Mouse (Mus musculus): ENCODE data around the gene Lpp.

The Lpp gene

DNA sequence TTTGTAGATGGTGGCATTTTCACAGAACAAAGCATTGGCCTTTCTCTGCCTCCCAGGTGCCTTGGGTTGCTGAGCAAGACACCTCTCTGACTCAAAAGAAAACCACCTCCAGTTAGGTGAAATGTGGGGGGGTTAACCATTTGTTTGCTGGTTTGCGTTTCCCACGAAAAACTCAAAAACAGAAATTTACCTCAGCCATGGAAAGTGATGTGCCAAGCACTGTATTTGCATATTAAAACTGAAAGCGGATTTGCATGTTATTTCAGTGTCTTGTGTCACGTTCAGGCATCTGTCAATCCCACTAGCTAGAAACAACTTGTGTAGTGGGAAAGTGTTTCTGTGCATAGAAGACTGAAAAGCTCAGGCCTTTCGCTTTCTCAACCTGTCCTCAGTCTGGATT is 443.2 kb downstream of the Lpp start:
- no peak for DNase-seq (ENCODE audit: extremely low spot score, low read depth, low spot score)

DNA sequence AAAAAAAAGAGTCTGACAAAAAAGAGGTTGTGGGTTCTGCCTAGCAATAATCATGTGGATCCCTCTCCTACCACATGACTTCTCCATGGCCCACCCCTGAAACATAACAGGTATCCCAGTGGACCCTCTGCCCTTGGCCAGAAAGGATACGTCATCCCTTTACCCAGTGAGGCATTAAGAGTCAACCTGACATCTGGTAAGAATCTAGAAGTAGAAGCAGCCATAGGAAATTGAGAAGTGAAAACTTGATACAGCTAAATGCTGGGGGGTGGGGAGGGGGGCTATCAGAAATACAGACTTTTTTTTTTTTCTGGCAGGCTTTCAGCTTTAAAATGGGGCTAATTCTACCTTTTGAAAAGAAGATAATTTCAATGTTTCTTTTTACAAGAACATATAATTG is 445.7 kb downstream of the Lpp start:
- no peak for DNase-seq (ENCODE audit: extremely low spot score, low read depth, low spot score)

DNA sequence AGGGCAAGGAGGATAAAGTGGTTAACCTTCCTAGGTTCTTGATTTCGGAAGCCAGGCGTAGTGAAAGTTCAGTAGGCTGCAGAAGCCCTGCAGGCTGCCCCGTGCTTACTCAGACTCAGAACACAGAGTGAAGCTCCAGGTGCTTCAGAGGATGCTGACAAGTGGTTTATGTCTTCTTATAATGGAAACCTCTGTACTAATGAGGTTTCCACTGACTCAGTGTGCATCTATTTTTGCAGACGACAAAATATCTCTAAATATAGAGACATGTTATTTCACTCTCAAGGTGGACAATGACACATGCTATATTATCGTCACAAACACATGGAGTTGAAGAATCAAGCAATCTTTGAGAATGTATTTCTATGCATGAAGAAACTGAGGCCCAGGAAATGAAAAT is 446.8 kb downstream of the Lpp start:
- no peak for DNase-seq (ENCODE audit: extremely low spot score, low read depth, low spot score)

DNA sequence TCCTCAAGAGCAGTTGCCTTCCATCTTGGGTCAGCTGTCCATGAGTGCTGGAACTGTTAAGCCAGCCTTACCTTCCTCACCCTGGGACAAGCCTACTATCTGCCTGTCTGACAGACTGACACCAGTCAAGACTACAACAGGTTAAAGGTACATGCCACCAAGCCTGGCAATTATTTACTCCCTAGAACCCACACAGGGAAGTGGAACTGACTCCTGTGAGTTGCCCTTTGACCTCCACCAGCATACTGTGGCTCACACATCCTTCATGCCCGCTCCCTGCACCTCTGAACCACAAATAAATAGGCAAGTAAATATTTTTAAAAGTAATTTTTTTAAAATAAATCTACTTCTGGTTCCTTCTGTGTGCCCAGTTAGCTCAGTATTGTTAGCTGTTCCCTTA is 452.8 kb downstream of the Lpp start:
- no peak for DNase-seq (ENCODE audit: extremely low spot score, low read depth, low spot score)

DNA sequence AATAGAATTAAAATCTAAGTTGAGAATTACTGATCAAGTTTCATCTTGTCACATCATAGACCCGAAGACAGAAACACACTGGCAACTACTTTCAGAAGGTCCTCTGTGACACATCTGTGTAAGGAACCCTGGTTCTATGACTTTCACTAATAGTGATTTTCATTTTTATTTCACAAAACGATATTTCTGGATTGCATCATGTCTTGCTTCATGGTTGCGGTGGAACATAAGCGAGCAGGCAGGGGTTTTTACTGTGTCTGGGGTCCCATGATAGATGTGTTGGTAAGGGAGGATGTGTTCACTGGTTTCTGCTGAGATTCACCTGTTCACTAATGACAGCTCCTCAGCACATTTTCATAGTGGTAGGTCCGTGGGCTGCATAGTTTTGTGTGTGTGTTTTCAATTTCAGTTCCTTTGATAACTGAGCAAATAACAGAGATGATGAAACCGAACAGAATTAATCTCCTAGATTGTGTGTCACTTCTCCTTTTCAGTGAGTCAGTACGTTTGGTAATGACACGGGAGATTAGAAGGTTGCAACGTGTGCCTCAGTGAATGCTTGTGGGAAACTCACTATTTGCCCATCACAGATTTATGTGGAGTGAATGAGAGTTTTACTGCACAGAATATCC is 466.3 kb downstream of the Lpp start:
- no peak for DNase-seq (ENCODE audit: extremely low spot score, low read depth, low spot score)

DNA sequence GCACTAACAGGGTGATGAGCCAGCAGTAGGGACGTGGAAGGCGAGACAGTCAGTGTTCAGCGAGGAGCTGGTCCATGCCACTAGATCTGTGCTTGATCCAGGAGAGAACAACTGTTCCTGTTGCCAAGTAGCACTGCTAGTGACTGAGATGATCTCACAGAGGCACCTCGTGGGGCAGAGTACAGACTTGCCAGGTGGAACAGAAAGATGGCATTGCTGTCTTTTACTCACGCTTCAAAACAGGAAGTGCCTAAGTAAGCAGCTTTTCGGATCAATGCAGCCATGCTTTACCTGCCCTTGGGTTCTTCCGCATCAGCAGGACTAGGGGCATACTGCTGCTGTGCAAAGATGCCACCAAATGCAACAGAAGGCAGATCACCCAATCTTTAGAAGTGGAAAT is 467.1 kb downstream of the Lpp start:
- DNase-seq (ENCODE audit: extremely low spot score, low read depth, low spot score), result no peak

DNA sequence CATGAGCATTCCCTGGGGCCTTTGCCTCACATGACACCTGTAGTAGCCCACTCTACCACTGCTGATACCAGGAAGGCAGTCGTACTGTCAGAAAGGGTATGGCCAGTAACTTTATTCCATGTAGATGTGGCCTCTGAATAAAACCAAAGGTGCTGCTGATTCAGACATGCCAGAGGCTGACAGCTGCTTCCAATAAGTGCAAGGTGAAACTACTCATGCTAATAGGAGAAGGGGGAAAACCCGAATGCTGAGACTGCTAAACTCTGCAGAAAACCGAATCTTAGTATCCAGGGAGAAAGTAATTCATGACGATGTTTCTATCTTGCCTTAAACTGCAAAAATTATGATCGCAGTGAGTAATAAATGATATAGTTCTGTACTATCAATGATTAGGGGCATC is 468.1 kb downstream of the Lpp start:
- DNase-seq (ENCODE audit: extremely low spot score, low read depth, low spot score), result no peak

DNA sequence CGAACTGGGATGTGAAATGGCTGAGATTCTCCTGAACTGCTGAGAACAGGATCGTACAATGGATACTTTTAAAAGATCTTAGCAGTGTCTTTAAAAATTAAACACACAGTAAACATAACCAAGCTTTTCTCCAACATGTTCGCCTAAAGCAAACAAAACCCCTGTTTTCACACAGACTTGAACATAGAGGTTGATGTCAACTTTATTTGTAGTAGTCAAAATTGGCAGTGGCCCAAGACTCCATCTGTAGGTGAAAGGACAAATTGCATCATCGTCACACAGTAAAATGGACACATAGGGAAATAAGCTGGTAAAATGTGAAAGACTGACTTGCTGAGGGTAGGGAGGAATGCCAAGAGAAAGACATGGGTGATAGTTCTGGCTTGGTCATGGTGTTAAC is 480.9 kb downstream of the Lpp start:
- no peak for DNase-seq (ENCODE audit: extremely low spot score, low read depth, low spot score)

DNA sequence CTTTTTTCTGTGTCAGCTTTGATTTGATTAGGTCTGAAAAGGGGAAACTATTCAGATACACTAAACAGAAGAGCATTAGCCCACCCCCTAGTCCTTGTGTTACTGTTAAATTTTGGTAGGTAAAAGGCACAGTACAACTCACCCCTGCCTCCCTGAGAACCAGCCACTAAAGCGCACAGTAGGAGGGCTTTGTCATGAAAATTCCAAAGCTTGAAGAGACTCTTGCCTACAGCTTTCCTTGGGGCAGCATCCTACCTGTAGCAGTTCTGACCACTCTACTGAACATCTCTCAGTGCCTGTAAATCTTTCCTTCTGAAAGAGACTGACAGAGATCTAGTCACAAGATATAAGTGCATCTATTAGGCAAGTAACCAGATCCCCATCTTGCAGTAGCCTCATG is 482.4 kb downstream of the Lpp start:
- DNase-seq (ENCODE audit: extremely low spot score, low read depth, low spot score), result no peak

DNA sequence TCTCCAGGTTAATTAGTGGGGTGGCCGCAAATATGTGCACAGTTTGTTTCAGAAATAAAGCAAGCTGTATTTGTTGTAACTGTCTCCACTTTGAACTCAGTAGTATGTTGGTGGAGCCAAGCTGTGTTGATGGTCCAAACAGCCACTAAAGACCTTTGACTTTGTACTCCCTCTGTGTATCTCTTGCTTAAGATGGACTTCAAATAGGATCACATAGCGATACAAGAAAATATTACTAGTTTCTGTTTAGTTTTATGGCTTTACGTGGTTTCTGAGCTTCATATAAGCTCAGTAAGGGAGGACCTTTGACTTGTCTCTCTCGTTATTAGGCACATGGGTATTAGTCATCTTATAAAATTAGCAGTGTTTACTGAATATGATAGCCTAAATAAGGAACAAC is 485.7 kb downstream of the Lpp start:
- no peak for DNase-seq (ENCODE audit: extremely low spot score, low read depth, low spot score)

DNA sequence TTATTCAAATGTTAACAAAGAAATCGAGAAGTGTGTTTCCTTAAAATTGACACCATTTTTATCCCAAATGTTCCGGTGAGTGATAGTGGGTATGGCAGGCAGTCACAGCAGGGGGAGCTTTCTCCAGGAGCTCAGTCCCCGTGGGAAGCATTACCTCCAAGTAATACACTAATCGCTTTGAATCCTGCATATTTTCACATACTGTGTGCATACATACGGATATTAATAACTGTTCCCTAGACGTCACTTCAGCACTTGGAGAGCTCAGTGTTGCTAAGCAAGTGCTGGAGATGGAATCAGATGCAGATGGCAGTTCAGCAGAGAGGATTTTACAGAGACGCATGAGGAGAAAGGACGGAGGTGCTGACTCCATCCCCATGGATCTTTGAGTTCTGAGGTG is 487.4 kb downstream of the Lpp start:
- DNase-seq (ENCODE audit: extremely low spot score, low read depth, low spot score), result no peak

DNA sequence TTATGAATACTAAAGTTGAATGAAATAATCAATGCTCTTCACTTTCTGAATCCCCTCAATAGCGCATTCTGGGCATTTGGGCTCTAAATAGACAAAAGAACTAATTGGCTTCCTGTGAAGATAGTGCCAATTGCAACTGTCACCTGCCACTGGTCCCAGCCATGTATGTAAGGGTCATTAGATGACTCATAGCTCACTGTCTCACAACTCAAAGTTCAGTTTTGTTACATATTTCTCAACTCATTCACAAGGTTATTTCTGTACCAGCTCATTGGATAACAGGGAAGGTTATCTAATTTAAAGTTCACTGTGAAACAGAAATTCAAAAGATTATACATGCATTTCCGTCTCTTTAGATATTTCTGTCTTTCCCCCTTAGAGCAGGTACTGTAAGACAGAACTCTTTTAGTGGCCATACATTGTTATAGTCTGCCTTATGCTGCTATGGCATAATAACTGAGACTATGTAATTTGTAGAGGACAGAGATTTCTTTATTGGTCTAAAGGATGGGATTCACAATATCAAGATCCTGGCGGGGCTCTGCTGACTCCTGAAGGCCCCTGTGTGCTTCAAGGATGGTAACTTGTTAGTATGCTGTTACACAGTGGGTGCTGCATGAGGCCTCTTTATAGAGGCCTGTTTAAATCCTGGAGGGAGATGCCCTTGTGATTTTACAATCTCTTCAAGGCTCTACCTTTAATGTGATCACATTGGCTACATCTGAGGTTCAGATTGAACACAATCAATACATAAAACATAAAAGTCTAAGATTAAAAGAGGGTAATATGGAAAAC is 488.9 kb downstream of the Lpp start:
- no peak for DNase-seq (ENCODE audit: extremely low spot score, low read depth, low spot score)

DNA sequence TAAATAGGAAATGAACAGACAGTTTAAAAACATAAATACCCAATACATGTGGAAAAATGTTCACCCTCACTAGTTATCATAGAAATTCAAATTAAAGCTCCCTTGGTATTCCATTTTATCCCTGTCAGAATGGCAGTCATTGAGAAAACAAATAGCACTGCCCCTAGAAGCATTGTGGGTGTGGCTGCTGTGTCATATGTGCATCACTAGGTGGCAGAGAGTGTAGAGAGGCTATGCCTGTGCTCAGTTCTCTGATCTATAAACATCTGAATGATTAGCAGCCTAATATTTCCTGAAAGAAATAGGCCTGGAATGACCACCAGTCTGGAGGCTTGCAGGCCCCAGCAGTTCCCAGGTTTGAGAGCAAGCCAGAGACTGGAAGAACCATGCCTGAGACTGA is 490.7 kb downstream of the Lpp start:
- DNase-seq (ENCODE audit: extremely low spot score, low read depth, low spot score), result no peak

DNA sequence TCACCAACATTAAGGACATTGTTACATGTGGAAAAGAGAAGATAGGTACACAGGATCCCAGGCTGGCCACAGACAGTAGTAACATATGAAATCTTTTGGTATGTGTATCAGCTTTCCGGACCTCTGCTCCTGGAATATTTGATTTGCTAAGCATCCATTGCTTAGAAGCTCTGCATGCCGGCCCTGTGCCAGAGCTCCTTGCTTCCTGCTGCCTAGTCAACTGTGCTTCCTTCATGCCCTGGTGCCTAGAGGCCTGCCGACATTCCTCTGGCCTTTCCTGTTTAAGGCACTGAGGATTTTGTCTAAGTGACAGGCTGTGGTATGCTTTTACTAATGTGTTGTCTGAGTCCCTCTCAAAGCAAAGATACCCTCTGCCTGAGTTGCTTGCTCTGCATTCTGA is 493.0 kb downstream of the Lpp start:
- DNase-seq (ENCODE audit: extremely low spot score, low read depth, low spot score), result no peak

DNA sequence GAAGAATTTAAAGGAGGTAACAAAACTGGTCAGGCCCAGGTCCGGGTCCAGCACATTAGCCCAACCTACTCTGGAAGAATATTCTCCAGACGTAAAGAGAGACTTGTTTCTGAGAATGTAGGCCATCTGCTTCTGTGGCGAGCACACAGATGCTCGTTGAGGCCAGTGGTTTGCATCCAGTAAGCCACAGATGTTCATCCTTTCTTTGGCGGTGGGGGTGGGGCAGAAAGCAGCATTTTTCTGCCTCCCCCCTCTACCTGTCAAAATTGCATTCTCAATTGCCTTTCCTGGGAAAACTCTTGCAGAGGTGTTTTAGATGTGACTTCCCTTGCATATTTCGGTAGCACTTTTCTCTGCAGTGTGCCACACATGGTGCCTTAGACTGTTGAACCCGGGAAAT is 493.6 kb downstream of the Lpp start:
- no peak for DNase-seq (ENCODE audit: extremely low spot score, low read depth, low spot score)

DNA sequence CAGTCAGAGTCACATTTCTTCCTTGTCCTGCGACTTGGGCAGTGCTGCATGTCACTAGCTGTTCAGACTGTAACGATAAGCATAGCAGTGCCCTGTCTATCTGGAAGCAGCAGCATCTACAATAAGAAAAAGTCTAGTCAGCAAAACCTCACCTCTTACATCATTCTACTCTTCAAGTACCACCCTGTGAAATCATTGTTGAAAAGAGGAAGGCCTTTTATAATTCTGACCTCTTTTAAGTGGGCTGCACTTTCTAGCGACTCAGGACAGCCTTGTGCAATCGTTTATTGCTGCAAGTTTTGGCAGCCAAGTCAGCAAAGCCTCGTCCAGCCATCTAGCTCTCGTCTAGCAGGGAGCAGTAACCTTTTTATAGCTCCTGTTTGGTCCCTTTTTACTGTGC is 498.1 kb downstream of the Lpp start:
- DNase-seq (ENCODE audit: extremely low spot score, low read depth, low spot score), result no peak

DNA sequence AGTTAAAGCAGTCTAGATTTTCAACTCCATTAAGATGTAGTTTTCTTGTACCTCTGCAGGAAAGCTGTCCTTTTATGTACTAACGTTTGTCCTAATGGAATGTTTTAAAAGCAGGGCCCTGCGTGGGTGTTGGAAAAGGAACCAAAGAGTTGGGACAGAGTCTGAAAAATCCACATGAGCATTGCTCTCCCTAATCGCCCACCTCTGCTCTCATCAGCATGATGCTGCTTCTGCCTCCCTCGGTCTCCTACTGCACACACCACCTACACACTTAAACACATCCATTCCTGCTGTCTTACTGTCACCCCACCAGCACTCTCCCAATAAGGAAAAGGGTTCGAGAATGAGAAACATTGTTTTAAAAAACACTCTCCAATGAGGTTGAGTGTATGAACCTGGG is 501.9 kb downstream of the Lpp start:
- no peak for DNase-seq (ENCODE audit: extremely low spot score, low read depth, low spot score)

DNA sequence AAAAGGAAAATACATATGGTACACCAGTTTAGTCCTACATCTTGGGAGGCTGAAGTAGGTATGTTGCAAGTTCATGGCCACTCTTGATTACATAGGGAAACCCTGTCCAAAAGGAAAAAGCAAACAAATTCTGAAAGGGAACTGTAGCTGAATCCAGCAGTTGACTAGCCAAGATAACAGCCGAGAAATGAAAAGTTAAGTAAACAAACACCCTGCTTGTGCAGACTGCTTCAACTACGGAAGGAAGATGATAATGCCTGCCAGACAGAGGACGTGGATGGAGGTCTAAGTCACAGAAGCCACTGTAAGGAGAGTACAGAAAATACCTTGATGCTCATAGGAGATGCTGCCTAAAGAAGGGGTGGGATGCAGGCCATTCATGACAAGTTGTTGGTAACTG is 504.3 kb downstream of the Lpp start:
- no peak for DNase-seq (ENCODE audit: extremely low spot score, low read depth, low spot score)

DNA sequence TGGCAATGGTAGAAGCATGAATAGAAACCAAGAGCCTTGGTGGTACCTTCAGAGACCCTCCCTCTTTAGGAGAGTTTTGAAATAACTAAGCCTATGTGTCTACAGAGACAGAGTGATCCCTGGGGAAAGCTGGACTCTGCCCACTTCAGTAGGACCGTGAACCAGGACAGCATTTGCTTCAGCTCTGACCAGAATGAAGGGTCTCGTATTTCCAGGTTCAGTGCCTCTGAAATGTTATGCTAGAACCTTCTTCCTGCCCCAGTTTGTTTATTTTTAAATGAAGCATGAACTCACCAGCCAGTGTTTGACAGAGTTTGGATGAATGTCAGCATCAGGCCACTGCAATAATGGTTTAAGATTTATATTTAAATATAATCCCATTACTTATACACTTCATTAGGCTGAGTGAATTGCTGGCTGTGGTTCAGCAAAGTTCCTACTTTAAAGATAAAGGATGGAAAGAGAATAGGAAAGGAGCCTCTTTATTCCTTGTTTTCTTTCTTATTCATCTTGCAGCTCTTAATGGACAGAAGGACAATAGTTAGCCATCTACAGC is 507.0 kb downstream of the Lpp start:
- no peak for DNase-seq (ENCODE audit: extremely low spot score, low read depth, low spot score)

DNA sequence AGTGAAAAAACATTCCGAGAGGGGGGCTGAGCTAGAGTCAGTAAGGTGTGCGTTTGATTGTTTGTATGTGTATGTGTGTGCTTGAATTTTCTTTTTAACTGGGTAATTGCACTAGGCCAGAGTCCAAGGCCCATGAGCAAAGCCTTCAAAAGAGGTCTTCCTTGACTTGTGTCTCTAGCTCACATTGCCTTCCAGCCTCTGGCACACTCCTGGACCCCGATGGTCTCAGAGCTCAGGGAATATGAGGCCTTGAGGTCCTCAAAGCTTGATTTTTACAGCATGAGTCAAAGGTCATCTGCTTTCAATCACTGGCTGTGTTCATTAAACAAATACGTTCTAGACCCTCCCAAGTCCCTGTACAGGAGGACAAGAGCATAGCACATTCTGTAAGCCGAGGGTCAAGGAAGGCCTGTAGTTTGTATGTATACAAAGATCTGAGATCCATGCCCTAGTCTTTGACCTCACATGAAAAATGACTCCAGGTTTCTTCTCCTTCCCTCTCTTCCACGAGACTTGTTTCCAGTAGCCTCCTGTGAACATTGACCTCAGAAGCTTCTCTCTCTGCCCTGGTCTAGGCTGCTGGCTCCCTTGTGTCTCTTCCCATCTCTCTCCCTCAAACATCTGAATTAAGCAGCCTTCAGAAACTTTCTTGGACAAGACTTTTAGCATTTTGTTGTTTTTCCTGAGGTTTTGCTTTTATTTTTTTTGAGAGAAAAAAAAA is 508.0 kb downstream of the Lpp start:
- no peak for DNase-seq (ENCODE audit: extremely low spot score, low read depth, low spot score)

DNA sequence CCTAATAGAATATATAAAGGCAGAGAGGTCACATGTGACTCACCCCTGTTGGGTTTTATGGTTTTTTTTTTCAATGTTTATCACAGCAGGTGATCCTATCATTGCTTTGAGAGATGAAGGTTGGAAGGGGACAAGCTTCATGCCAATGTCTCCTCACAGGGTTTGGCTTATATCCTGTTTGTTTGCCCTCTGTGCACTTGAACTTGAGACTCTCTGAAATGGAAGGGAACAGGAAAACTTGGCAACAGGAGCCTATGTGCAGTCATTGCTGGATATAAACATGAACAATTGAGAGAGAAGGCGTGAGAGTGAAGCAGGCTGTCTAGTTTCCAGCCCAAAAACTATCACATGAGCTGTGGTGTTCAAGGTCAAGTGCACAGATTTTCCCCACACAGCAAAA is 508.8 kb downstream of the Lpp start:
- no peak for DNase-seq (ENCODE audit: extremely low spot score, low read depth, low spot score)

DNA sequence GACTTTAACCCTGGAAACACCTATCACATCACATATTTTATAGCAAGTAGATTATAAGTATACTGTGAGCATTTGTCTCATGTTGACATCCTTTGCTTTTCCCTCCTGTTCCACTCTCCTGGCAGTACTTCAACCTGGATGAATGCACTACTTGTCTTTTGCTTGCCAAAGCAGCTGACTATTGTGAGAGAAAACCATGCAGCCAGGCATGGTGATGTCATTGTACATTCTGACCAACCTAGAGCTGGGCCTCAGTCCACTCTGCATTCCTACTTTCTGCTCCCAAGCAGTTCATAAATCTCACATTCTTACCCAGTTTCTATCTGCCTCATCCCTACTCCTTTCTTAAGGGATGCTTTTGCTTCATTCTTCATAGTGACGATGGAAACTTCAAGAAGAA is 515.6 kb downstream of the Lpp start:
- no peak for DNase-seq (ENCODE audit: extremely low spot score, low read depth, low spot score)

All from hindlimb bud, embryonic 11.5 days (tissue).